Mouse (Mus musculus) natural killer cell, adult 2 months (primary cell): Measurements from ENCODE around the gene Platr17.
"Not testable (repeated sequence)": the region's sequence is repeated elsewhere in the genome, so short reads cannot be mapped to it uniquely, and the experiment has no call there.

Experiments
- DNase-seq, 2 experiments: peaks; one replicate each; pipeline ENCODE4 v3.0.0; 2022; ENCODE audit warnings: low spot score in 2 of 2

Gene Platr17

DNA sequence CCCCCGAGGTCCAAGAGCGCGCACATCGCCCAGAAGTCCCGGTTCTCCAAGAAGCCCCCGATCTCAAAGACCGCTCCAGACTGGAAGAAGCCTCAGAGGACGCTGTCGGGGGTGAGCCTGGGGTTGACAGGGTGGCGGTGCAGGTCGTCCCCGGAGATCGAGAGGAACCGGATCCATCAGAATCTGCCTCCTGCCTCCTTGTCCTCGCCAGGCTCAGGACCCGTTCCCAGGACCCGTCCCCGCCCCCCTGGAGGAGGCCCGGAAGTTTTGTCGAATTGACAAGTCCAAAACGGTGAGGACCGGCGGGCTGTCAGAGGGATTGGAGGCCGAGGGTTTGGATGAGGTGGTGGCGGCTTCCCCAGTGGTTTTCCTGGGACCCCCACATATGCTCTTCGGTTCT is 36.0 kb downstream of the Platr17 start:
- no peak for DNase-seq

DNA sequence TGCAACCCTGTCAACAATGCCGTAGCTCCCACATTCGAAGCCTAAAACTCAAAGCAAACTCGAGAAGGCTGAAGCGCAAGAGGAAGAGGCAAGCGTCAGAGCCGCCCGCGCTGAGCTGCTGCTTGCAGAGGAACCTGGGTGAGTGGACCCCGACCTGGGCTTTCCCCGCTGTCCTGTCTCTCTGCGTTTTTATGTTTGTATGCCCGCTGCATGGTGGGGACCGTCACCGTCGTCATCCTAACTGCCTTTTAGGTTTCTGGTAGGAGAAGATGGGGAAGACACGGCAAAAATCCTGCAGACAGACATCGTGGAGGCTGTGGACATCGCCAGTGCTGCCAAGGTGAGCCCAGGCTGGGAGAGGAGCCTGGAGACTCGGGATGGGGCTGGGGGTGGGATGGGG is 36.4 kb downstream of the Platr17 start:
- no peak for DNase-seq

DNA sequence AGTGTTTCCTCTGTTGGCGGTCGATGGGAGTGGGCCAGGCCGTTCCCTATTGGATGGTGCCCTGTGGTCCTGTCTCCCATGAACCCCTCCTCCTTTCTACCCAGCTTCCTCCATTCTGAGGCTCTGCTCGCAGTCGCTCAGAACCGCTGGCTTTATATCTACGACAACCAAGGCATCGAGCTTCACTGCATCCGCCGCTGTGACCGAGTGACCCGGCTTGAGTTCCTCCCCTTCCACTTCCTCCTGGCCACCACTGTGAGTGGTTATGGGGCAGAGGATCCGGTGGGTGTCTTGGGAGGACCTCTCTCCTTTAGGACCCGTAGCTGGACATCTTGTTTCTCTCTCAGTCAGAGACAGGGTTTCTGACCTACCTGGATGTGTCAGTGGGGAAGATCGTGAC is 38.5 kb downstream of the Platr17 start:
- no peak for DNase-seq

DNA sequence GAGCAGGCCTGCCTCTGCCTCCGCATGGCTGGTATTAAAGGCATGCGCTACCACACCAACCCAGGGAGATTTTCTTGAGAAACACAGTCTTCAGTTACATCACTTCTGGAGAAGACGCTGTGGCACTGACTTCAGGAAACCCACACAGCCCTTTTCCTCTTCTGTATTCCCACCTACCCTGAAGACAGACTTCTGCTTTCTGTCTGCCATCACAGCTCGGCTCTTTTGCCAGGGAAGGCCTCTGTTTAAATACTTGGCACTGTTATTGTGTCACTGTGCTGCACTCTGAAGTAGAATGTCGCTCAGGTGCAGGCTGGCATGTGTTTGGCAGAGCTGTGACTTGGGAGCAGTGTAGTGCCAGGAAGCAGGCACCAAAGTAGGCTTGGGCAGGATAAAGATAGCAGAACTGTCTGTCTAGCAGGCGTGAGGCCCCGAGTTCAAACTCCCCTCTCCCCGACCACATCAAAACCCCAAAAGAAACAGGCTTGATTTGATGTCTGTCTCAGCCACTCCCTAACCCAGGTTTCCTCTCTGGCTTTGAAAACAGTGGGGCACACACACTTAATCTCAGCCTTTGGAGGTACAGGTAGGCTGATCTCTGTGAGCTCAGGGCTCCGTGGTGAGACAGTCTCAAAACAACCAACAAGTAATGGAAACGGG is 42.6 kb downstream of the Platr17 start:
- no peak for DNase-seq

DNA sequence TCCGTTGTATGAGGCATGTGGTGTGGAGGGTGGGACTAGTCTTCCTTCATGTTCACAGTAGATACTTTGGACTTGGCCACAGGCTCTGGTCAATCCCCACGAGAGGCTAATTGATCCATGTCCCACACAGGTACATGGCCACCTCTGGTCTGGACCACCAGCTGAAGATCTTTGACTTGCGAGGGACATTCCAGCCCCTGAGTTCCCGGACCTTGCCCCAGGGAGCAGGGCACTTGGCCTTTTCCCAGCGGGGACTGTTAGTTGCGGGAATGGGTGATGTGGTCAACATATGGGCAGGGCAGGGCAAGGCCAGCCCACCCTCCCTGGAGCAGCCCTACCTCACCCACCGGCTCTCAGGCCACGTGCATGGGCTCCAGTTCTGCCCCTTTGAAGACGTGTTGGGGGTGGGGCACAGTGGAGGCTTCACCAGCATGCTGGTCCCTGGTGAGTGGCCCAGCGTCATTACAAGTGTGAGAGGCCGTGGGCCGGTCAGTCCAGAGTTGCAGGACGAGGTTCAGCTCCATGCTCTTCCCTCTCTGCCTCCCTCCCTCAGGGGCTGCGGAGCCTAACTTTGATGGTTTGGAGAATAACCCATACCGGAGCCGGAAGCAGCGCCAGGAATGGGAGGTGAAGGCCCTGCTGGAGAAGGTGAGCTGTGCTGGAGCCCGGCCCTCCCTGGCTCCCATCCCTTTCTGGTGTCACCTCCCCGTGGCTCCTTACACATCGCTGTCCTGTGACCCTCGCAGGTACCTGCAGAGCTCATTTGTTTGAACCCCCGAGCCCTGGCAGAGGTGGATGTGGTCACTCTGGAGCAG is 43.4 kb downstream of the Platr17 start:
- no peak for DNase-seq

DNA sequence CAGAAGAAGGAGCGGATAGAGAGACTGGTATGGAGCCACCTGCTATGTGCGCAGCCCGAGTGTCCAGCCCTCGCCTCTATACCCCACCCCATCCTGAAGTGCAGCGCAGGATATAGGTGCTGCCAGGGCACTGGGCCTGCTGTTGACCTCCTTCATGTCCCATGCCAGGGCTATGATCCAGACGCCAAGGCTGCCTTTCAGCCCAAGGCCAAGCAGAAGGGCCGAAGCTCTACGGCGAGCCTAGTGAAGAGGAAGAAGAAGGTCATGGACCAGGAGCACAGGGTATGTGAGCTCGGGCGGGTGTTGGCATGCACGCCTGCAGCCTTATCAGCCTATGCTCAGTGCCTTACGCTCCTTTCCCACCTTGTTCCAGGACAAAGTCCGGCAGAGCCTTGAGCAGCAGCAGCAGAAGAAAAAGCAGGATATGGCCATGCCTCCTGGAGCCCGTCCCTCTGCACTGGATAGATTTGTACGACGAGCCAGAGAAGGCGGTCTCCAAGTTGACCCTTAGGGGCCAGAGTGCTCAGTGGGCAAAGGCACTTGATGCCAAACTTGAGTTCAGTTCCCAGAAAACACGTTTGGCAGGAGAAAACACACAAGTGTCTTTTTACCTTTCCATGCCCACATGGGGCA is 44.1 kb downstream of the Platr17 start:
- no peak for DNase-seq

DNA sequence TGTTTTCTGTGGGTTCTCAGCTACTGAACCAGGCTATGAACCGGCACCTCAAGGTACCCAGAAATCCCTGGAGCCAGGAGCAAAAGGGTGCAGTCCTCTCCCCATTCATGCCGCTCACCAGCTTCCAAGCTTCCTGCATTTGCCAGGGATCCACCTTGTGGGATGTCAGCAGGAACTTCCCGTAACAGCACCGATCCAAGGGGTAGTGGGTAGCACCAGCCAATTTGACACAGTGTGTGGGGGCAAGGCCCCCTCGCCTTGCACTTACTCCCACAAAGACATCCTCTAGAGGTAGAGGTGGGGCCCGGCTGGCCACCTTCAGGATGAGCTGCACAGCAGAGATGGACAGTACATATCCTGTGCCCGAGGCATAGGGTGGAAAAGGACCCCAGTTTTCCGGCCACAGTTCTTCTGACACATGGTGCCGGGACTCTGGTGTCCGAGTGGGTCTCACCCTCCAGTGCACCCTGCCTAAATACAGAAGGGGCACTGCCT is 45.2 kb downstream of the Platr17 start:
- DNase-seq, result no peak

DNA sequence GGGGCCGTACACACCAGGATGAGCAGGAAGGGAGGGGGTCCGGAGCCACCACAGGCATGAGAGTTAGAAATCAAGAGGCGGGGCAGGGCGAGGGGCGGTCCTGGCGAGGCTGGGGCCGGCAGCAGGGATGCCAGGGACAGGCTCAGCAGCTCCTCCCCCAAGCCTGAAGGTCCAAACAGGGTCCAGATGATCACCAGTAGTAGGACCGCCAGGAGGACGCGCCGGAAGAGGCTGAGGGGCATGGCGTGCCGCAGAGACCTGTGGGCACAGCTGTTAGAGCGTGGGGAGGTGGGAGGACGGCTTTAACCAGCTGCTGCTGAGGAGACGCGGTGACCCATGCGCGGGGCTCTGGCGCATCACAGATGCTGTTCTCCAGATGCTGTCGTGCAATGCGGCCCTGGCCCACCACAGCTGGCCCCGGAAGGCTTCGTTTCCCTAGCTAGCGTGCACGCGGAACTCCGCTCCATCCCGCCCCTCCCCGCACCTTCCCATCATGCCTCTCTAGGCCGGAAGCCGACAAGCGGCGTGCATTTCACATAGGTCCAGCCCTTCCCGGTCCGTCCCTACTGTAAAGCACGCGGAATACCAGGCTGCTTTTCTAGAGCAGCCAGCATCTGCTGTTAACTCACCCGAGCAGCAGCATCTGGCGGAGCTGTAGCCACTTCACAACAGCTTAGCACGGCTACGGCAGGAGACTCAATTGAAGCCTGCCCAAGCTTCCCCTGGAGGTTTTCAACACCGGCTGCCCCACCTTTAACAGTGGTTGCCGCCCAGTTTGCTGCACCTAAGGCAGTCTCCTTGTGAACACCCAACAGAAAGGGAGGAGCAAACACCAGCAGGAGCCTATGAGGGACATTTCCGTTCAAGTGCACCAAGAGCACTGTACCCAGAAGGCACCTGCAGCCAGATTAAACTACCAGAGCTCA is 46.3 kb downstream of the Platr17 start, which contains the start of gene B3galt4:
Gene B3galt4 (minus strand): TSS at position 468 of the 926 bp plus-strand sequence.
- peak; percentile 63 to 67 for DNase-seq

DNA sequence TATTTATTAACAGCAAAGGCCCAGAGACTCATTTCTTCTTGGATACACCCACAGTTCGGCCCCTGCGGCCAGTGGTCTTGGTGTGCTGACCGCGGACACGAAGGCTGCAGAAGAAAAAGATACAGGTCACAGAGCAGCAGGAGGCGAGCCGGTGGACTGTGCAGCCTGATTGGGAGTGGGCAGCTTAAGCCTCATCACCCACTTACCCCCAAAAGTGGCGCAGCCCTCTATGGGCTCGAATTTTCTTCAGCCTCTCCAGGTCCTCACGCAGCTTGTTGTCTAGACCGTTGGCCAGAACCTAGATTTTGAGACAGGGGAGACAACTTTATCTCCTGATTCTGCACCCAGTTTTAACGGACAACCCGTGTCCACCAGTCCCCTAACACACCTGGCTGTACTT is 47.1 kb downstream of the Platr17 start:
- not testable (repeated sequence) for DNase-seq

DNA sequence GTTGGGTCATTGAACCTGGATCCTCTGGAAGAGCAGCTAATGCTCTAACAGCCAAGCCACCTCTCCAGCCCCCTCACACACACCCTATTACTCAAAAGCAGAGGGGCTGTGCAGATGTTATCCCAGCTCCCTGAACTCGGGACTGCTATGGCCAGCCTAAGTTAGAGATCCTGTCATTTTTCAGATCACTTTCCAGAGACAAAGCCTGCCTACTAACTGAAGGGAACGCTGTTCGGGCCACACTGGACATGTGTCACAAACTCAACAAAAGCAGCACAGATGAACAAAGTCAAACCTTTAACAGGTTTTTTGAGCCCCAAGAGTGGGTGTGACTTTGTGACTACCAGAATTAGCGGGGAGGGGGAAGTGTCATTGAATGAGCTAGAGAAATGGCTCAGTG is 47.9 kb downstream of the Platr17 start:
- no peak for DNase-seq

DNA sequence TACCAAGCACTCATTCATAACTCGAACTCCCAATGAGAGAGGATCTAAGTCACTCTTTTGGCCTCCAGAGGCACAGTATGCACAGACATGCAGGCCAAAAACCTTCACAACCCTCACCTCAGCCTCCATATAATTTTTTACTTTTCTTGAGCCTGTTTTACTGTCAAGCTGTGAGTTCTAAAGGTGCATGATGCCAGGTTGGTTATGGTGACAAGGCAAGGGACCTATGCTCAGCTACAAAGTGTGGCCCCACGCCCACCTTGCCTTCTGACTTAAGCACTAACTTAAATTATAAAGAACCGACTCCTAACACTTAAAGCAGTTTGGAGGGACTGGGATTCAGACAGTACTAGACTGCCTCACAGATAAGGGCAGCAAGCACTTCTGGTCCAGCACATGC is 48.4 kb downstream of the Platr17 start:
- no peak for DNase-seq

DNA sequence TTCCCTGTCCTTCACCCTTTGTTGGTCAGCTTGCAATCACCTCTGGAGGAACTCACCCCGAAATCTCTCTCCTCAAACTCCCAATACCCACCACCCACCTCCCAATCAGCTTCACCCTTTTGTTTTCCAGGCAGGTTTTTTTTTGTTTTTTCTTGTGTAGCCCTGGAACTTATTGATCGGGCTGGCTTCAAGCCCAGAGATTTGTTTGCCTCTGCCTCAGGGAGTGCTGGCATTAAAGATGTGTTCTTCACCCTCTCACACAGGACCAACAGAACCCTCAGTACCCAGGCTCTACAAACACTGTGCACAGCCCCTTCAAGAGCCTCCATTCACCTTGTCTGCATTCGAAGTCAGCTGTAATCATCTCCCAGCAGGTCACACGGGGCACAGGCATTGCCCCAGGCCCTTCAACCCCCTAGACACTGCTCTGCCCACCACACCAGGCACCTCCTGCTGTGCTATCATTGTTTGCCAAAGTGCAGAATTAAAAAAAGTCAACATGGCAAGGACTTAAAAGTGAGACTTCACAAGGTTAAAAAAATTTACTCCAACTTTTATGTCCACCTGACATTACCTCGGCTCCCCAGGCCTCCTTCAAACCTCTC is 49.1 kb downstream of the Platr17 start:
- DNase-seq, result no peak

DNA sequence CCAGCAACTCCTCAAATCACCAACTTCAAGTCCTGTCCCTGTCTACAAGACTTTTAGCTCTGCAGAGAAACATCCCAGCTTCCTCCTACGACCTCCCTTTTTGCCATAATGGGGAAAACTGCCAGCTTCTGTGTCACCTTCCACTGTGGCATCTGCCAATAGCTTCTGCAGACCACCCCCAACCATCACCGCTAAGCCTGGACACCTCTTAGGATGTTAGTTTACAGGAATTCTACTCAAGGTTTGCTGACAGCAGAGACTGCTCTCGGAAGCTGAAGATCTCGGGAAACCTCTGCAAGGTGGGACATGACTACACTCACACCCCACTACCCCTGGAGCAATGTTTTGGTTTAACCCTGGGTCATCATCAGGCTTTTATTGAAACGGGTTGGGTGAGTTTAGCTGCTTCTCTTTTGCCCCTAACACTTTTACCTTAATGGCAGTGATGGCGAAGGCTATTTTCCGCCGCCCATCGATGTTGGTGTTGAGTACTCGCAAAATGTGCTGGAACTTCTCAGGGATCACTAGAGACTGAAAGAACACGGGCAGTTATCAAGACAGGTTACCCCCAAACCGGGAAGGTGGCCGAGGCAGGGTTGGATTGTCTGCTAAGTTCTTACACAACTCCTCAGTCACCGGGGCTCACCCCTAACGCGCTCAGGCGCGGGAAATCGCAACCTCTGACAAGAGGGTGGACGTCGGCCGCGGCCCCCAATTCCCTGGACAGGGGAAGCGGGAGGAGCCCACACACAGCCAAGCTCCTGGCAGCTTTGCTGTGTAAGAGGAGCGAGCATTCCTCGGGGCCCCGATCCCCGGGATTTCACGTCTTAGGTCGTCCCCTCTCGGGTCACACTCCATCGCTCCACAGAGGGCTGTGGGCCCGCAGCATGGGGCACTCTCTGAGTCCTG is 50.0 kb downstream of the Platr17 start:
- DNase-seq, result no peak

DNA sequence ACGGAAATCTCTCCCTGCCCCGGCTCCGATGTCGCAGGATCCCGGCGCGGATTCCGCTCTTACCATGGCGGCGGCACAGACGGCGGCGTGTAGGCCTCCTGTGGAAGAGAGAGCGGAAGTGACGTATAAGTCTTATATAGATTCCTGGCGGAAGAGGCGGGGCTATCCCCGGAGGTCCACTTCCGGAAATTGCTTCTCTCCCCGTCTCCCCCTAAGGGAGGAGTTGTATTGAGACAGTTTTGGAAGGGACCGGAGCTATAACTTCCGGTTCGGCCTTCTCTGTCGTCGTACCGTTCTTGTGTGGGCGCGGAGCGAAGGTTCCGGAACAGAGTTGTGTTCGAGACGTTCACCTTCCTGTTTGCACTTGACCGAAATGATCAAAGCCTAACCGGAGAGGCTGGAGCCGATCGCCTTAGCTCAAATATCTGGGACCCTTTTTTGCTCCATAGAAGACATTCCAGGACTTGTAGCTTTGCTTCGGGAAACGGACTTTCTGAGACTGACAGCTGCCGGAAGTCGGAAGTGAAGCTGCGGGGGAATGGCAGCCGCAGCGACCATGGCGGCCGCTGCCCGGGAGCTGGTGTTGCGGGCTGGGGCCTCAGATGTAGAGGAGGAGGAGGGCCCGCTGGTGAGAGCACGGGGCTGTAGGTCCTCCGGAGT is 50.8 kb downstream of the Platr17 start, which contains the start of the genes Vps52 and Rps18:
Gene Vps52 (plus strand): TSS at position 258 of the 660 bp plus-strand sequence.
Gene Rps18 (minus strand): TSS at position 447 of the 660 bp plus-strand sequence.
- peak; percentile 96 to 97 for DNase-seq
